ENCODE assay signal across 9 mouse cellular contexts in genomic region chr14:55721076-55721475, GRCm38 (mm10). TPM values are rescaled to one million over a fixed set of nuclear protein-coding genes. Genes with fewer than 3 reads are reported as not detected.
A peak's percentile ranks its signal among the peaks of the same experiment; 100 is the strongest.
DNase-seq lines count a peak whose midpoint lies in the region; ATAC-seq lines count a peak whose summit lies in the region.
"Had no signal": no experiment of that assay in that cellular context is flagged by ENCODE, and none has a peak within 500 bp of the region (broad histone marks: within the 10 kb centered on the region; RNA-seq: fewer than 3 reads in every experiment).

No protein-coding gene starts in this region.

- peak overlapping the region; percentile 75 for H3K4me2 ChIP-seq in heart, embryonic 12.5 days
- H3K4me2 ChIP-seq in embryonic facial prominence, embryonic 13.5 days: peak overlapping the region; percentile 74
- peak overlapping the region; percentile 65 for H3K4me2 ChIP-seq in midbrain, embryonic 13.5 days (replicated peaks)

- peak overlapping the region; percentile 74 for H3K4me3 ChIP-seq in heart, embryonic 12.5 days
- H3K4me3 ChIP-seq in embryonic facial prominence, embryonic 13.5 days: peak overlapping the region; percentile 84
- peak overlapping the region; percentile 75 for H3K4me3 ChIP-seq in midbrain, embryonic 13.5 days (replicated peaks)

- no peak overlapping the region for H3K27ac ChIP-seq in heart, embryonic 12.5 days (ENCODE audit: poor library complexity, severe bottlenecking)
- peak overlapping the region; percentile 71; the same call in 1 of the 2 replicates for H3K27ac ChIP-seq in embryonic facial prominence, embryonic 13.5 days
- no peak overlapping the region for H3K27ac ChIP-seq in midbrain, embryonic 13.5 days

- no peak for ATAC-seq in heart, embryonic 12.5 days (ENCODE audit: insufficient number of reproducible peaks, low FRiP score)
- ATAC-seq in embryonic facial prominence, embryonic 13.5 days (ENCODE audit: insufficient number of reproducible peaks, insufficient read depth, low FRiP score, low TSS enrichment, low read depth): no peak
- no peak for ATAC-seq in midbrain, embryonic 13.5 days
- no peak for ATAC-seq in CD4-positive, CD25-positive, alpha-beta regulatory T cell, adult 4 months

- no peaks in the 10 kb centered on the region for H3K9me3 ChIP-seq in heart, embryonic 12.5 days (replicated peaks)
- H3K9me3 ChIP-seq in embryonic facial prominence, embryonic 13.5 days: no peaks in the 10 kb centered on the region
- H3K9me3 ChIP-seq in midbrain, embryonic 13.5 days: no peaks in the 10 kb centered on the region

- peaks cover 6% of the 10 kb centered on the region; the same call in 1 of the 2 replicates for H3K4me1 ChIP-seq in heart, embryonic 12.5 days (replicated peaks)
- peaks cover 9% of the 10 kb centered on the region for H3K4me1 ChIP-seq in embryonic facial prominence, embryonic 13.5 days
- peaks cover 17% of the 10 kb centered on the region for H3K4me1 ChIP-seq in midbrain, embryonic 13.5 days (replicated peaks)

- peaks cover 41% of the 10 kb centered on the region for H3K36me3 ChIP-seq in heart, embryonic 12.5 days
- peaks cover 35% of the 10 kb centered on the region for H3K36me3 ChIP-seq in embryonic facial prominence, embryonic 13.5 days
- H3K36me3 ChIP-seq in midbrain, embryonic 13.5 days: peaks cover 41% of the 10 kb centered on the region

- DNase-seq in heart, postnatal 25 days (ENCODE audit: low spot score): no peak
- DNase-seq in kidney, adult 8-10 months: peak; percentile 69 to 70
- no peak for DNase-seq in spleen, postnatal 14 days (ENCODE audit: low spot score in 2 of 2)
- DNase-seq in ovary, postnatal 36 days (ENCODE audit: low spot score): no peak

- H3K27me3 ChIP-seq in heart, embryonic 12.5 days (replicated peaks): no peaks in the 10 kb centered on the region
- no peaks in the 10 kb centered on the region for H3K27me3 ChIP-seq in embryonic facial prominence, embryonic 13.5 days
- H3K27me3 ChIP-seq in midbrain, embryonic 13.5 days: no peaks in the 10 kb centered on the region

- 80% methylated on average over 6 of the region's 6 CpGs for WGBS in heart, embryonic 12.5 days
- WGBS in embryonic facial prominence, embryonic 13.5 days: 78% methylated on average over 6 of the region's 6 CpGs
- 72% methylated on average over 6 of the region's 6 CpGs for WGBS in midbrain, embryonic 13.5 days

- intact Hi-C loops in heart, postnatal 25 days (cut with DNase I): loop anchor here (2.0 kb wide), 1 partner anchor 38 kb away; no protein-coding TSS in a partner anchor

- H3K9ac ChIP-seq in heart, embryonic 12.5 days: peak overlapping the region; percentile 87; the same call in 1 of the 2 replicates
- peak overlapping the region; percentile 79 for H3K9ac ChIP-seq in embryonic facial prominence, embryonic 13.5 days
- H3K9ac ChIP-seq in midbrain, embryonic 13.5 days (replicated peaks): peak overlapping the region; percentile 80

RNA-seq across cellular contexts. Expression of gene Rabggta, which starts 1.0 kb away (rescaled TPM):
- 20.9 and 24.4 TPM in 2 replicates for polyA plus RNA-seq in heart, embryonic 12.5 days (2016; fragmentation: Nextera tagmentation; extraction: Ambion mirVana)
- total RNA-seq in heart, postnatal 25 days (2021): 10 to 100 TPM; 13.0 to 13.4 TPM
- 27.6 and 32.2 TPM in 2 replicates for polyA plus RNA-seq in embryonic facial prominence, embryonic 13.5 days (2015; fragmentation: Nextera tagmentation; extraction: Ambion mirVana)
- polyA plus RNA-seq in midbrain, embryonic 13.5 days (2015; fragmentation: Nextera tagmentation; extraction: Ambion mirVana): 45.0 and 48.8 TPM in 2 replicates
- polyA plus RNA-seq in CD4-positive, CD25-positive, alpha-beta regulatory T cell, adult 4 months (2017; shearing (Covaris generic)): 10 to 100 TPM; 70.5 to 94.7 TPM

RNA-seq across cellular contexts. Expression of gene Tgm1, which starts 7.3 kb away (rescaled TPM):
- 0.27 and 0.70 TPM in 2 replicates for polyA plus RNA-seq in heart, embryonic 12.5 days (2016; fragmentation: Nextera tagmentation; extraction: Ambion mirVana)
- under 1 TPM; 0.18 to 0.36 TPM for total RNA-seq in heart, postnatal 25 days (2021)
- polyA plus RNA-seq in embryonic facial prominence, embryonic 13.5 days (2015; fragmentation: Nextera tagmentation; extraction: Ambion mirVana): 4.5 and 4.7 TPM in 2 replicates
- polyA plus RNA-seq in midbrain, embryonic 13.5 days (2015; fragmentation: Nextera tagmentation; extraction: Ambion mirVana): 0.32 and 0.46 TPM in 2 replicates
- polyA plus RNA-seq in CD4-positive, CD25-positive, alpha-beta regulatory T cell, adult 4 months (2017; shearing (Covaris generic)): not detected

RNA-seq across cellular contexts. Expression of gene Dhrs1, which starts 24.4 kb away (rescaled TPM):
- polyA plus RNA-seq in heart, embryonic 12.5 days (2016; fragmentation: Nextera tagmentation; extraction: Ambion mirVana): 59.2 and 60.8 TPM in 2 replicates
- 10 to 100 TPM; 43.7 to 47.0 TPM for total RNA-seq in heart, postnatal 25 days (2021)
- polyA plus RNA-seq in embryonic facial prominence, embryonic 13.5 days (2015; fragmentation: Nextera tagmentation; extraction: Ambion mirVana): 84.5 and 102 TPM in 2 replicates
- polyA plus RNA-seq in midbrain, embryonic 13.5 days (2015; fragmentation: Nextera tagmentation; extraction: Ambion mirVana): 66.3 and 68.8 TPM in 2 replicates
- polyA plus RNA-seq in CD4-positive, CD25-positive, alpha-beta regulatory T cell, adult 4 months (2017; shearing (Covaris generic)): 10 to 100 TPM; 40.8 to 46.5 TPM

RNA-seq across cellular contexts. Expression of gene Nop9, which starts 24.4 kb away (rescaled TPM):
- polyA plus RNA-seq in heart, embryonic 12.5 days (2016; fragmentation: Nextera tagmentation; extraction: Ambion mirVana): 27.7 and 30.6 TPM in 2 replicates
- 10 to 100 TPM in 1 of 2 experiments, 1 to 10 TPM in 1; 7.8 to 11.1 TPM for total RNA-seq in heart, postnatal 25 days (2021)
- 35.5 and 47.6 TPM in 2 replicates for polyA plus RNA-seq in embryonic facial prominence, embryonic 13.5 days (2015; fragmentation: Nextera tagmentation; extraction: Ambion mirVana)
- polyA plus RNA-seq in midbrain, embryonic 13.5 days (2015; fragmentation: Nextera tagmentation; extraction: Ambion mirVana): 33.8 and 36.2 TPM in 2 replicates
- polyA plus RNA-seq in CD4-positive, CD25-positive, alpha-beta regulatory T cell, adult 4 months (2017; shearing (Covaris generic)): 1 to 10 TPM; 3.6 to 5.8 TPM

RNA-seq across cellular contexts. Expression of gene Cideb, which starts 37.2 kb away (rescaled TPM):
- polyA plus RNA-seq in heart, embryonic 12.5 days (2016; fragmentation: Nextera tagmentation; extraction: Ambion mirVana): 1.0 and 1.2 TPM in 2 replicates
- total RNA-seq in heart, postnatal 25 days (2021): under 1 TPM; 0.56 to 0.83 TPM
- 0.18 and 1.2 TPM in 2 replicates for polyA plus RNA-seq in embryonic facial prominence, embryonic 13.5 days (2015; fragmentation: Nextera tagmentation; extraction: Ambion mirVana)
- polyA plus RNA-seq in midbrain, embryonic 13.5 days (2015; fragmentation: Nextera tagmentation; extraction: Ambion mirVana): 0.19 TPM in 1 of 2 replicates, not detected in the other
- polyA plus RNA-seq in CD4-positive, CD25-positive, alpha-beta regulatory T cell, adult 4 months (2017; shearing (Covaris generic)): not detected
- polyA plus RNA-seq: testis, adult 2 months had no signal

Comparison
In these comparisons a context has a peak if more than half of its experiments do, and no peak if none do; other contexts are left out.
1. DNase-seq: peak in kidney, adult 8-10 months (2 of 2); none in heart, postnatal 25 days (single experiment), spleen, postnatal 14 days (0 of 2) and ovary, postnatal 36 days (single experiment).
2. Peak in every context shown above with its lines, with median percentiles within 50 percentile points of each other: H3K4me2 ChIP-seq, H3K4me3 ChIP-seq and H3K9ac ChIP-seq.